Mouse (Mus musculus) forebrain, embryonic 10.5 days (tissue): ENCODE data around the gene Cenpc1. TPM values are rescaled to one million over a fixed set of nuclear protein-coding genes. Genes with fewer than 3 reads are reported as not detected.
A peak's percentile ranks its signal among the peaks of the same experiment; 100 is the strongest.

ENCODE experiments used
- DNase-seq: peaks from one replicate; pipeline ENCODE4 v3.0.0-alpha.2; 2017; ENCODE audit warnings: low spot score; ENCODE audit errors: extremely low spot score
- H3K27ac ChIP-seq: fragments of 300-500 bp; sonication (generic); 2 replicates; pipeline ENCODE4 v1.5.1; 2016; ENCODE audit warnings: mild to moderate bottlenecking
- H3K27me3 ChIP-seq: fragments of 300-500 bp; sonication (generic); 2 replicates; pipeline ENCODE4 v1.6.1; 2016; ENCODE audit warnings: mild to moderate bottlenecking; ENCODE audit not compliant: poor library complexity, severe bottlenecking
- H3K36me3 ChIP-seq: fragments of 300-500 bp; sonication (generic); replicated peaks from 2 replicates; pipeline ENCODE4 v1.6.1; 2016; ENCODE audit warnings: mild to moderate bottlenecking, moderate library complexity
- H3K4me1 ChIP-seq: fragments of 300-500 bp; sonication (generic); 2 replicates; pipeline ENCODE4 v1.6.1; 2016
- H3K4me3 ChIP-seq: fragments of 300-500 bp; sonication (generic); 2 replicates; pipeline ENCODE4 v1.5.1; 2016; ENCODE audit warnings: mild to moderate bottlenecking, moderate library complexity
- H3K9me3 ChIP-seq: fragments of 300-500 bp; sonication (generic); 2 replicates; pipeline ENCODE4 v1.6.1; 2016; ENCODE audit warnings: mild to moderate bottlenecking, moderate library complexity
- WGBS: fragments of 180-500 bp; shearing (Covaris S2); methylation state at CpG from one replicate; pipeline ENCODE4 v1.1.7; 2016; 5-methylcytosine and 5-hydroxymethylcytosine counted together
- polyA plus RNA-seq: library from polyadenylated mRNA; unstranded; fragments of >200 nt; fragmentation: Nextera tagmentation; extraction: Ambion mirVana; gene quantifications from 2 replicates; pipeline ENCODE4 v1.2.1, GENCODE M21; 2016

Gene Cenpc1
- polyA plus RNA-seq, result 36.9 and 38.9 TPM in 2 replicates

GRCm38 (mm10) chr5:86065101-86065875 lies at the start of gene Cenpc1:
Cenpc1 (minus strand) TSS chr5:86065583.
- under 1% methylated on average over 60 of the region's 60 CpGs for WGBS
- peak; percentile 99 for DNase-seq
- H3K36me3 ChIP-seq, result no peaks in the 10 kb centered on the region; the same call in 1 of the 2 replicates
- H3K27me3 ChIP-seq, result no peaks in the 10 kb centered on the region
- H3K4me1 ChIP-seq, result peaks cover 26% of the 10 kb centered on the region
- no peaks in the 10 kb centered on the region for H3K9me3 ChIP-seq
- peak within 1 kb of the TSS; percentile 94 for H3K27ac ChIP-seq
- peak within 1 kb of the TSS; percentile 85 for H3K4me3 ChIP-seq

GRCm38 (mm10) chr5:86113997-86114396 lies 48.6 kb upstream of the Cenpc1 start:
- Histone ChIP-seq H3K9me3 (no peaks in the 10 kb centered on the region), H3K27me3 (no peaks in the 10 kb centered on the region), H3K27ac (no peak overlapping the region), H3K4me1 (no peaks in the 10 kb centered on the region), H3K4me3 (no peak overlapping the region), H3K36me3 (peaks cover 38% of the 10 kb centered on the region)
- WGBS, result 94% methylated on average over 1 of the region's 1 CpGs
- DNase-seq, result no peak

GRCm38 (mm10) chr5:86113037-86113436 lies 47.7 kb upstream of the Cenpc1 start:
- H3K27ac ChIP-seq, result no peak overlapping the region
- no peaks in the 10 kb centered on the region for H3K27me3 ChIP-seq
- 99% methylated on average over 2 of the region's 2 CpGs for WGBS
- no peak for DNase-seq
- no peaks in the 10 kb centered on the region for H3K9me3 ChIP-seq
- no peak overlapping the region for H3K4me3 ChIP-seq
- H3K36me3 ChIP-seq, result peaks cover 31% of the 10 kb centered on the region
- no peaks in the 10 kb centered on the region for H3K4me1 ChIP-seq

GRCm38 (mm10) chr5:86111074-86111473 lies 45.7 kb upstream of the Cenpc1 start:
- 94% methylated on average over 1 of the region's 1 CpGs for WGBS
- Histone ChIP-seq H3K36me3 (peaks cover 31% of the 10 kb centered on the region), H3K9me3 (no peaks in the 10 kb centered on the region), H3K27me3 (no peaks in the 10 kb centered on the region), H3K27ac (no peak overlapping the region), H3K4me3 (no peak overlapping the region), H3K4me1 (no peaks in the 10 kb centered on the region)
- no peak for DNase-seq

- Histone ChIP-seq H3K27me3 (no peaks in the 10 kb centered on the region), H3K9me3 (no peaks in the 10 kb centered on the region), H3K27ac (no peak overlapping the region), H3K4me3 (no peak overlapping the region), H3K36me3 (peaks cover 18% of the 10 kb centered on the region), H3K4me1 (no peaks in the 10 kb centered on the region)
- WGBS, result 82% methylated on average over 2 of the region's 2 CpGs
- DNase-seq, result no peak
Observed at GRCm38 (mm10) chr5:86106610-86107009, 41.2 kb upstream of the Cenpc1 start.

GRCm38 (mm10) chr5:86102176-86102575 lies 36.8 kb upstream of the Cenpc1 start:
- no peak overlapping the region for H3K27ac ChIP-seq
- H3K4me3 ChIP-seq, result no peak overlapping the region
- WGBS, result 95% methylated on average over 2 of the region's 2 CpGs
- no peaks in the 10 kb centered on the region for H3K9me3 ChIP-seq
- peaks cover 3% of the 10 kb centered on the region for H3K36me3 ChIP-seq
- no peaks in the 10 kb centered on the region for H3K27me3 ChIP-seq
- H3K4me1 ChIP-seq, result no peaks in the 10 kb centered on the region
- no peak for DNase-seq

GRCm38 (mm10) chr5:86100621-86101020 lies 35.2 kb upstream of the Cenpc1 start:
- H3K36me3 ChIP-seq, result no peaks in the 10 kb centered on the region; the same call in 1 of the 2 replicates
- H3K27ac ChIP-seq, result no peak overlapping the region
- H3K4me3 ChIP-seq, result no peak overlapping the region
- WGBS, result 82% methylated on average over 3 of the region's 3 CpGs
- no peak for DNase-seq
- no peaks in the 10 kb centered on the region for H3K4me1 ChIP-seq
- no peaks in the 10 kb centered on the region for H3K27me3 ChIP-seq
- H3K9me3 ChIP-seq, result no peaks in the 10 kb centered on the region

GRCm38 (mm10) chr5:86098988-86099387 lies 33.6 kb upstream of the Cenpc1 start:
- WGBS, result 94% methylated on average over 3 of the region's 3 CpGs
- Histone ChIP-seq H3K36me3 (no peaks in the 10 kb centered on the region), H3K9me3 (no peaks in the 10 kb centered on the region), H3K27ac (no peak overlapping the region), H3K4me1 (no peaks in the 10 kb centered on the region), H3K27me3 (no peaks in the 10 kb centered on the region), H3K4me3 (no peak overlapping the region)
- no peak for DNase-seq

- Histone ChIP-seq H3K4me1 (no peaks in the 10 kb centered on the region), H3K4me3 (no peak overlapping the region), H3K27ac (no peak overlapping the region), H3K27me3 (no peaks in the 10 kb centered on the region), H3K36me3 (no peaks in the 10 kb centered on the region), H3K9me3 (no peaks in the 10 kb centered on the region)
- WGBS, result 90% methylated on average over 9 of the region's 9 CpGs
- no peak for DNase-seq
Observed at GRCm38 (mm10) chr5:86094754-86095153, 29.4 kb upstream of the Cenpc1 start.

GRCm38 (mm10) chr5:86086751-86087150 lies 21.4 kb upstream of the Cenpc1 start:
- DNase-seq, result no peak
- Histone ChIP-seq H3K27ac (no peak overlapping the region), H3K36me3 (no peaks in the 10 kb centered on the region), H3K9me3 (no peaks in the 10 kb centered on the region), H3K4me3 (no peak overlapping the region), H3K4me1 (no peaks in the 10 kb centered on the region), H3K27me3 (no peaks in the 10 kb centered on the region)
- WGBS, result 80% methylated on average over 6 of the region's 6 CpGs

- DNase-seq, result no peak
- Histone ChIP-seq H3K4me3 (no peak overlapping the region), H3K27ac (no peak overlapping the region), H3K4me1 (no peaks in the 10 kb centered on the region), H3K9me3 (no peaks in the 10 kb centered on the region), H3K27me3 (no peaks in the 10 kb centered on the region), H3K36me3 (no peaks in the 10 kb centered on the region)
- WGBS, result 88% methylated on average over 7 of the region's 7 CpGs
Observed at GRCm38 (mm10) chr5:86084979-86085378, 19.6 kb upstream of the Cenpc1 start.

- Histone ChIP-seq H3K27me3 (no peaks in the 10 kb centered on the region), H3K36me3 (no peaks in the 10 kb centered on the region), H3K27ac (no peak overlapping the region), H3K4me3 (no peak overlapping the region), H3K4me1 (no peaks in the 10 kb centered on the region), H3K9me3 (no peaks in the 10 kb centered on the region)
- no peak for DNase-seq
- WGBS, result 84% methylated on average over 6 of the region's 6 CpGs
Observed at GRCm38 (mm10) chr5:86083987-86084386, 18.6 kb upstream of the Cenpc1 start.

GRCm38 (mm10) chr5:86078720-86079334 lies 13.4 kb upstream of the Cenpc1 start:
- no peaks in the 10 kb centered on the region for H3K36me3 ChIP-seq
- WGBS, result 89% methylated on average over 3 of the region's 3 CpGs
- no peak overlapping the region for H3K4me3 ChIP-seq
- no peaks in the 10 kb centered on the region for H3K9me3 ChIP-seq
- no peaks in the 10 kb centered on the region for H3K4me1 ChIP-seq
- H3K27me3 ChIP-seq, result no peaks in the 10 kb centered on the region
- DNase-seq, result no peak
- H3K27ac ChIP-seq, result no peak overlapping the region
